Mouse (Mus musculus): ENCODE data around the gene Gm42906. TPM values are rescaled to one million over a fixed set of nuclear protein-coding genes. Genes with fewer than 3 reads are reported as not detected.

The Gm42906 gene
- polyA plus RNA-seq, 2 experiments: not detected

DNA sequence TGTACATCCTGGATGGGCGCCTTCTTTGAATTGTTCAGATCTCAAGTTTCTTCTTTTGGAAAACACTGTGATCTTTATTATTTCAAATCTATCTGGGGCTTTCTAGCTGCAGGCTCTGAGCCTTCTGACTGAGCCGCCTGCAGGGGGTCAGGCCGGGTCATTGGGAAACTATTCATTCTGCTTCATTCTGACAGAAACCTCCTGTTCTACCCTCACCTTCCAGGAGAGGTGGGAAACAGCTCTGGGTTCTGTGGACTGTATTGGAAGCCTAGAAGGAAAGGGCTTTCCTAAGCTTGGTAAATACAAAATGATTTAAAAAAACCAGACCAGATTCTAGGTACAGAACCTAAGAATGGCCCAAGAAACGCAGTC lies 373.2 kb downstream of the Gm42906 start:
- H3K4me1 ChIP-seq (replicated peaks; ENCODE audit: control insufficient read depth in 2 of 2, insufficient read depth in 2 of 2, low read length in 1 of 2): no peaks in the 10 kb centered on the region; a peak in 1 of 4 replicates
- DNase-seq (ENCODE audit: low read depth in 3 of 3, low spot score in 3 of 3): no peak
- no peaks in the 10 kb centered on the region for H3K36me3 ChIP-seq (replicated peaks; ENCODE audit: control insufficient read depth, insufficient read depth, low read depth)
- H3K4me3 ChIP-seq (ENCODE audit: insufficient read depth in 1 of 2, low read depth in 2 of 2, low read length in 2 of 2): no peak overlapping the region
- ATAC-seq (ENCODE audit: insufficient read depth): no peak
- no peak overlapping the region for H3K27ac ChIP-seq
- 67% methylated on average over 4 of the region's 4 CpGs for WGBS (ENCODE audit: insufficient replicate concordance)
- TF ChIP-seq EP300 (IDR thresholded peaks at IDR 0.05; ENCODE audit: low read depth) (no peak), CTCF (IDR thresholded peaks at IDR 0.05; ENCODE audit: low read depth) (no peak)
- H3K27me3 ChIP-seq (ENCODE audit: control insufficient read depth, insufficient read depth, low read length): no peaks in the 10 kb centered on the region
- no peak overlapping the region for H3K4me2 ChIP-seq (ENCODE audit: low read depth)
- no peak overlapping the region for H3K9ac ChIP-seq (replicated peaks)
- H3K9me3 ChIP-seq (ENCODE audit: control insufficient read depth, low read length): no peaks in the 10 kb centered on the region

DNA sequence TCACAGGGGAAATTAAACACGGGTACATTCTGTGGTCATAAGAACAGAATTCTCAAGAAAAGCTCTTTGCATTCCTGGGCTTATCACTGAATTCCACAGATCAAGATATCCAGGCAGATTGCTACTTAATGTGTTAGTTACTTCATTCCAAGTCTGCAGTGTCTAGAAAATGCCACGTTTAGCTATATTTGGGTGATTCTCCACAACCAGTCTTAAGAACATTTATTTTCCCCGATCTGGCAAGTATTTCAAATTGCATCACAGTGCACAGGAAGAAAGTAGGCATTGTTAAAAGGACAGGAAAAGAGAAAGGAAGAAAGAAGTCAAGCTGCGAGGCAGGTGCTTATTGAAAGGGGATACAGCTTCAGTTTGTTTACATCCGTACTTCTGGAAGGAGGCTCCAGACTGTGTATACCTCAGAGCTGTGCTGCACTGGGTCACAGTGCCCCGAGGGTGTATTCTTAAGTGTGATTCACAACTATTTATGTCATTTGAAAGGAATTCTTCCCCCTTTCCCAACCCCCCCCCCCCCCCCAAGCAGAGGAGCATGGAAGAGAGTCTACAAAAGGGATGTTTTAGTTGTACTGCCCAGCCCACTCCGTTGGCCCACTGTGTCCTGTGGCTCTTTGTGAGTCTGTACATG lies 373.7 kb downstream of the Gm42906 start:
- Histone ChIP-seq H3K4me3 (ENCODE audit: insufficient read depth in 1 of 2, low read depth in 2 of 2, low read length in 2 of 2) (no peak overlapping the region), H3K4me1 (replicated peaks; ENCODE audit: control insufficient read depth in 2 of 2, insufficient read depth in 2 of 2, low read length in 1 of 2) (no peaks in the 10 kb centered on the region; a peak in 1 of 4 replicates), H3K27ac (no peak overlapping the region), H3K27me3 (ENCODE audit: control insufficient read depth, insufficient read depth, low read length) (no peaks in the 10 kb centered on the region), H3K9me3 (ENCODE audit: control insufficient read depth, low read length) (no peaks in the 10 kb centered on the region), H3K36me3 (replicated peaks; ENCODE audit: control insufficient read depth, insufficient read depth, low read depth) (no peaks in the 10 kb centered on the region), H3K9ac (replicated peaks) (no peak overlapping the region), H3K4me2 (ENCODE audit: low read depth) (no peak overlapping the region)
- ATAC-seq (ENCODE audit: insufficient read depth) (no peak), DNase-seq (ENCODE audit: low read depth in 3 of 3, low spot score in 3 of 3) (no peak)
- WGBS (ENCODE audit: insufficient replicate concordance): 37% methylated on average over 7 of the region's 7 CpGs
- no peak for TF ChIP-seq CTCF (IDR thresholded peaks at IDR 0.05; ENCODE audit: low read depth)

DNA sequence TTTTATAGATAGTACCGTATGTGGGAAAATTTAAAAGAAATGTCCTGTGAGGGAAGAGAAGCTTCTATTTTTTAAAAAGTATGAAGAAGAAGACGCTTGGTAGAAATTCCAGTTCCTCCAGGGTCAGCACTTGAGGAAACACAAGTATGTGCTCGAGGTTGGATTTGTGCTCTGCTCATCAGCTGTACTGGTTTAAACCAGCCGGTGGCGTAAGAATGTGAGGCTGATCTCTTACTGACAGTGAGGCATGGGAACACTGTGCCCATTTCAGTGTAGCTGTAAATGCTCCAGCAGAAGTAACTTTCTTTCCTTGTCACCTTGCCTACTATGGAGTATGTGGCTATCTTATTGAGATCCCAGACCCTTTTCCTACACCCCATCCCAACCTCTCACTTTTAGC lies 374.8 kb downstream of the Gm42906 start:
- no peaks in the 10 kb centered on the region for H3K36me3 ChIP-seq (replicated peaks; ENCODE audit: control insufficient read depth, insufficient read depth, low read depth)
- no peak overlapping the region for H3K27ac ChIP-seq
- DNase-seq (ENCODE audit: low read depth in 3 of 3, low spot score in 3 of 3) (no peak), ATAC-seq (ENCODE audit: insufficient read depth) (no peak)
- WGBS (ENCODE audit: insufficient replicate concordance): 68% methylated on average over 5 of the region's 5 CpGs
- no peak for TF ChIP-seq EP300 (IDR thresholded peaks at IDR 0.05; ENCODE audit: low read depth)
- H3K4me1 ChIP-seq (replicated peaks; ENCODE audit: control insufficient read depth in 2 of 2, insufficient read depth in 2 of 2, low read length in 1 of 2): no peaks in the 10 kb centered on the region; a peak in 1 of 4 replicates
- H3K9me3 ChIP-seq (ENCODE audit: control insufficient read depth, low read length): no peaks in the 10 kb centered on the region
- H3K9ac ChIP-seq (replicated peaks): no peak overlapping the region
- no peak overlapping the region for H3K4me3 ChIP-seq (ENCODE audit: insufficient read depth in 1 of 2, low read depth in 2 of 2, low read length in 2 of 2)
- H3K27me3 ChIP-seq (ENCODE audit: control insufficient read depth, insufficient read depth, low read length): no peaks in the 10 kb centered on the region
- no peak overlapping the region for H3K4me2 ChIP-seq (ENCODE audit: low read depth)

DNA sequence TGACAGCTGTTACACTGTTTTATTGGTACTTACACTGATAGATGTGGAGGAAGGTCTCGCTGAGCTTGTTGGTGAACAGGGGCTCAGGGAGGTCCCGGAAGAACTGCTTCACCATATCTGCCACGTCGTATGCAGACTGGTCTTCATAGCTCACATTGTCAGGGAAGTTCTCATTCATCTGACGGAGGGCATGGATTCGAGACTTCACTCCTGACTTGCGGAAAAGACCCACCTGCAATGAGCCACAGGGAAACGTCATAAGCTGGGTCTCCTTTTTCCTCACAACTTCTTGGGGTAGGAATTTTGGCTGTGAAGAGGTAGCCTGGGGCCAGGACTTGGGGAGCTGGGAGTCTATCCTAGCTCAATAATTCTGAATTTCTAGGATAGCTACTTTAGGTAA lies 375.6 kb downstream of the Gm42906 start:
- H3K4me1 ChIP-seq (replicated peaks; ENCODE audit: control insufficient read depth in 2 of 2, insufficient read depth in 2 of 2, low read length in 1 of 2): no peaks in the 10 kb centered on the region; a peak in 1 of 4 replicates
- DNase-seq (ENCODE audit: low read depth in 3 of 3, low spot score in 3 of 3): no peak
- no peaks in the 10 kb centered on the region for H3K9me3 ChIP-seq (ENCODE audit: control insufficient read depth, low read length)
- TF ChIP-seq EP300 (IDR thresholded peaks at IDR 0.05; ENCODE audit: low read depth) (no peak), CTCF (IDR thresholded peaks at IDR 0.05; ENCODE audit: low read depth) (no peak)
- no peak overlapping the region for H3K4me3 ChIP-seq (ENCODE audit: insufficient read depth in 1 of 2, low read depth in 2 of 2, low read length in 2 of 2)
- ATAC-seq (ENCODE audit: insufficient read depth): no peak
- H3K27ac ChIP-seq: no peak overlapping the region
- H3K36me3 ChIP-seq (replicated peaks; ENCODE audit: control insufficient read depth, insufficient read depth, low read depth): no peaks in the 10 kb centered on the region
- H3K9ac ChIP-seq (replicated peaks): no peak overlapping the region
- H3K4me2 ChIP-seq (ENCODE audit: low read depth): no peak overlapping the region
- no peaks in the 10 kb centered on the region for H3K27me3 ChIP-seq (ENCODE audit: control insufficient read depth, insufficient read depth, low read length)
- WGBS (ENCODE audit: insufficient replicate concordance): 77% methylated on average over 8 of the region's 8 CpGs

DNA sequence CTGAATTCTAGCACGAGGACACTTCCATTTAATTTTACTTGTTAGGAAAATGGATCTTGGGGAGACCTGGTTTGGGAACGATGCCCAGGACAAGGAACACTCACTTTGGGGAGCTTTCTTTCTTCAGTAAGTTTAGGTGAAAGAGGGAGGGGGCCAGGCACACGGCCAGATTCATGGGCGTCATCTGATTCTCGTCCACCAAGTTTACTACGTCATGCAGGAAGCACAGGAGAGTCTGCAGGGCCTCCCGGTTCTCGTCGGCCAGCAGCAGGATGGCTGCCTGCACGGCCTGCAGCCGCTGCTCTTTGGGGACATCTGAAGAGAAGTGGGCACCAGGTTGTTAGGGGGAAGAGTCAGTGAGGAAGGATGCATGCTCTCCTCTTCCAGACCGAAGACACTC lies 380.5 kb downstream of the Gm42906 start:
- 61% methylated on average over 12 of the region's 12 CpGs for WGBS (ENCODE audit: insufficient replicate concordance)
- Histone ChIP-seq H3K4me2 (ENCODE audit: low read depth) (no peak overlapping the region), H3K9ac (replicated peaks) (no peak overlapping the region), H3K9me3 (ENCODE audit: control insufficient read depth, low read length) (no peaks in the 10 kb centered on the region), H3K4me3 (ENCODE audit: insufficient read depth in 1 of 2, low read depth in 2 of 2, low read length in 2 of 2) (no peak overlapping the region), H3K27me3 (ENCODE audit: control insufficient read depth, insufficient read depth, low read length) (no peaks in the 10 kb centered on the region), H3K27ac (no peak overlapping the region), H3K36me3 (replicated peaks; ENCODE audit: control insufficient read depth, insufficient read depth, low read depth) (no peaks in the 10 kb centered on the region), H3K4me1 (replicated peaks; ENCODE audit: control insufficient read depth in 2 of 2, insufficient read depth in 2 of 2, low read length in 1 of 2) (no peaks in the 10 kb centered on the region)
- ATAC-seq (ENCODE audit: insufficient read depth): no peak
- DNase-seq (ENCODE audit: low read depth in 3 of 3, low spot score in 3 of 3): no peak
- TF ChIP-seq CTCF (IDR thresholded peaks at IDR 0.05; ENCODE audit: low read depth): no peak
- no peak for TF ChIP-seq EP300 (IDR thresholded peaks at IDR 0.05; ENCODE audit: low read depth)
